Mouse (Mus musculus): ENCODE measurements around the gene Nfib. TPM values are rescaled to one million over a fixed set of nuclear protein-coding genes. Genes with fewer than 3 reads are reported as not detected.

Nfib gene
- polyA plus RNA-seq, 1 experiment, result 7.7 TPM

DNA sequence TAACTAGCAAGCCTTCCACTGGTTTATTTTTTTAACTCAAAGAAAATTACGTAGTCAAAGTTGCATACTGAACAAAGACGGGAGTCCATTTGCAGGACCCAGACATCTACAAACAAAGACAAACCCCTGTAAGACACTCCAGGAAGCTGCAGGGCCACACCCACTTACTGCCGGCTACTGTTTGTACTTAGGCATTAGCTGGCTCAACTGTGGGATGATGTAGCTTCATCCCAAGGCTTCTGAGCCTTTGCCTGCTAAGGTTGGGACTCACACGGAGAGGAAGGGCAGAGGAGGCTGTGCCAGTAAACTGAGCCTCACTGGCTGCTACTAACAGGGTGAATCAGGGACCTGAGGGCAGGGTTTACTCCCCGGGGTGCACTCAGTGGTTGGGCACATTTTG lies 305.0 kb downstream of the Nfib start:
- TF ChIP-seq TCF3 (IDR thresholded peaks at IDR 0.05; ENCODE audit: insufficient read length, low read depth), result no peak
- TF ChIP-seq MAX (IDR thresholded peaks at IDR 0.05; ENCODE audit: low read depth), result no peak
- peak; percentile 14 for TF ChIP-seq POLR2A (IDR thresholded peaks at IDR 0.05; ENCODE audit: insufficient read length, low read depth)
- peaks cover 48% of the 10 kb centered on the region for H3K79me2 ChIP-seq (ENCODE audit: control insufficient read depth, insufficient read depth)
- peak overlapping the region; percentile 86 for H3K4me2 ChIP-seq (ENCODE audit: low read depth)
- no peaks in the 10 kb centered on the region for H3K36me3 ChIP-seq (ENCODE audit: control insufficient read depth, insufficient read depth)
- H3K4me3 ChIP-seq, result peak overlapping the region; percentile 1
- no peak overlapping the region for H3ac ChIP-seq (ENCODE audit: control insufficient read depth, insufficient read length)
- H3K27me3 ChIP-seq (ENCODE audit: control insufficient read depth, insufficient read depth, insufficient read length), result no peaks in the 10 kb centered on the region

- peaks cover 43% of the 10 kb centered on the region for H3K79me2 ChIP-seq (ENCODE audit: control insufficient read depth, insufficient read depth)
- no peak overlapping the region for H3ac ChIP-seq (ENCODE audit: control insufficient read depth, insufficient read length)
- H3K4me2 ChIP-seq (ENCODE audit: low read depth), result peak overlapping the region; percentile 86
- H3K27me3 ChIP-seq (ENCODE audit: control insufficient read depth, insufficient read depth, insufficient read length), result no peaks in the 10 kb centered on the region
- TF ChIP-seq TCF12 (IDR thresholded peaks at IDR 0.05; ENCODE audit: insufficient read depth, poor library complexity, severe bottlenecking), result peak; percentile 21
- no peak for TF ChIP-seq REST (IDR thresholded peaks at IDR 0.05; ENCODE audit: insufficient read depth, insufficient read length)
- no peak for TF ChIP-seq SRF (IDR thresholded peaks at IDR 0.05; ENCODE audit: control insufficient read depth, insufficient read length, low read depth)
- peak; percentile 57 to 80 (median 58) for TF ChIP-seq MYOG (IDR thresholded peaks at IDR 0.05; ENCODE audit: control insufficient read depth in 1 of 3, insufficient read depth in 1 of 3, insufficient read length in 2 of 3, low read depth in 2 of 3)
- TF ChIP-seq MYOD1 (IDR thresholded peaks at IDR 0.05; ENCODE audit: control insufficient read depth in 1 of 3, insufficient read length in 2 of 3, low read depth in 2 of 3), result peak; percentile 1 to 86 (median 74)
- no peak for TF ChIP-seq E2F4 (IDR thresholded peaks at IDR 0.05; ENCODE audit: insufficient read depth)
- TF ChIP-seq USF1 (IDR thresholded peaks at IDR 0.05; ENCODE audit: low read depth), result no peak
- no peak for TF ChIP-seq POLR2AphosphoS2 (IDR thresholded peaks at IDR 0.05; ENCODE audit: insufficient read length, low read depth)
- TF ChIP-seq MAX (IDR thresholded peaks at IDR 0.05; ENCODE audit: low read depth), result no peak
- no peaks in the 10 kb centered on the region for H3K36me3 ChIP-seq (ENCODE audit: control insufficient read depth, insufficient read depth)
- H3K4me3 ChIP-seq, result peak overlapping the region; percentile 1
Observed at GRCm38 (mm10) chr4:82399406-82400380, 305.9 kb downstream of the Nfib start.

- Histone ChIP-seq H3ac (ENCODE audit: control insufficient read depth, insufficient read length) (no peak overlapping the region), H3K4me2 (ENCODE audit: low read depth) (no peak overlapping the region), H3K27me3 (ENCODE audit: control insufficient read depth, insufficient read depth, insufficient read length) (no peaks in the 10 kb centered on the region), H3K36me3 (ENCODE audit: control insufficient read depth, insufficient read depth) (no peaks in the 10 kb centered on the region), H3K79me2 (ENCODE audit: control insufficient read depth, insufficient read depth) (peaks cover 38% of the 10 kb centered on the region), H3K4me3 (no peak overlapping the region)
- no peak for TF ChIP-seq E2F4 (IDR thresholded peaks at IDR 0.05; ENCODE audit: insufficient read depth)
- no peak for TF ChIP-seq POLR2AphosphoS2 (IDR thresholded peaks at IDR 0.05; ENCODE audit: insufficient read length, low read depth)
- TF ChIP-seq REST (IDR thresholded peaks at IDR 0.05; ENCODE audit: insufficient read depth, insufficient read length), result no peak
- TF ChIP-seq TCF3 (IDR thresholded peaks at IDR 0.05; ENCODE audit: insufficient read length, low read depth), result no peak
- no peak for TF ChIP-seq POLR2A (IDR thresholded peaks at IDR 0.05; ENCODE audit: insufficient read length, low read depth)
- TF ChIP-seq MYOG (IDR thresholded peaks at IDR 0.05; ENCODE audit: control insufficient read depth in 1 of 3, insufficient read depth in 1 of 3, insufficient read length in 2 of 3, low read depth in 2 of 3), result no peak
- no peak for TF ChIP-seq MYOD1 (IDR thresholded peaks at IDR 0.05; ENCODE audit: control insufficient read depth in 1 of 3, insufficient read length in 2 of 3, low read depth in 2 of 3)
- TF ChIP-seq SRF (IDR thresholded peaks at IDR 0.05; ENCODE audit: control insufficient read depth, insufficient read length, low read depth), result no peak
- TF ChIP-seq CEBPB (IDR thresholded peaks at IDR 0.05; ENCODE audit: insufficient read depth, poor library complexity, severe bottlenecking), result no peak
- no peak for TF ChIP-seq MAX (IDR thresholded peaks at IDR 0.05; ENCODE audit: low read depth)
- TF ChIP-seq TCF12 (IDR thresholded peaks at IDR 0.05; ENCODE audit: insufficient read depth, poor library complexity, severe bottlenecking), result no peak
- TF ChIP-seq USF1 (IDR thresholded peaks at IDR 0.05; ENCODE audit: low read depth), result no peak
Observed at GRCm38 (mm10) chr4:82398282-82398681, 307.3 kb downstream of the Nfib start.

GRCm38 (mm10) chr4:82396805-82397204 lies 308.7 kb downstream of the Nfib start:
- H3K79me2 ChIP-seq (ENCODE audit: control insufficient read depth, insufficient read depth), result peaks cover 28% of the 10 kb centered on the region
- no peak overlapping the region for H3K4me2 ChIP-seq (ENCODE audit: low read depth)
- TF ChIP-seq MYOD1 (IDR thresholded peaks at IDR 0.05; ENCODE audit: control insufficient read depth in 1 of 3, insufficient read length in 2 of 3, low read depth in 2 of 3) (no peak), USF1 (IDR thresholded peaks at IDR 0.05; ENCODE audit: low read depth) (no peak), CEBPB (IDR thresholded peaks at IDR 0.05; ENCODE audit: insufficient read depth, poor library complexity, severe bottlenecking) (no peak), POLR2A (IDR thresholded peaks at IDR 0.05; ENCODE audit: insufficient read length, low read depth) (no peak), SRF (IDR thresholded peaks at IDR 0.05; ENCODE audit: control insufficient read depth, insufficient read length, low read depth) (no peak)
- H3ac ChIP-seq (ENCODE audit: control insufficient read depth, insufficient read length), result no peak overlapping the region
- no peaks in the 10 kb centered on the region for H3K27me3 ChIP-seq (ENCODE audit: control insufficient read depth, insufficient read depth, insufficient read length)
- no peak overlapping the region for H3K4me3 ChIP-seq
- H3K36me3 ChIP-seq (ENCODE audit: control insufficient read depth, insufficient read depth), result no peaks in the 10 kb centered on the region

DNA sequence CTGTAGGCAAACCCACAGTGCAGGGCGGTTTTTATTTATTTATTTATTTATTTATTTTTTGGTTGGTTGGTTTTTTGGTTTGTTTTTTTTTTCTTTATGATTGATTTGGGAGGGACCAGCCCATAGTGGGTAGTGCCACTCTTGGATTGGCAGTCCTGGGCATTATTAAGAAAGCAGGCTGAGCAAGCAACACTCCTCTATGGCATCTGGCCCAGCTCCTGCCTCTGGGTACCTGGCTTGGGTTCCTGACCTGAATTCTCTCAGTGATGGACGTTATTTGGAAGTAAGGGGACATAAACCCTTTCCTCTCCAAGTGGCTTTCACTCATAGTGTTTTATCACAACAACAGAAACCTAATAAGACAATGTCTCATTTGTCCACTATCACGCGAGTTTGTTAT lies 309.5 kb downstream of the Nfib start:
- Histone ChIP-seq H3K4me3 (no peak overlapping the region), H3K79me2 (ENCODE audit: control insufficient read depth, insufficient read depth) (peaks cover 24% of the 10 kb centered on the region), H3ac (ENCODE audit: control insufficient read depth, insufficient read length) (no peak overlapping the region), H3K4me2 (ENCODE audit: low read depth) (no peak overlapping the region), H3K27me3 (ENCODE audit: control insufficient read depth, insufficient read depth, insufficient read length) (no peaks in the 10 kb centered on the region), H3K36me3 (ENCODE audit: control insufficient read depth, insufficient read depth) (no peaks in the 10 kb centered on the region)
- no peak for TF ChIP-seq POLR2AphosphoS2 (IDR thresholded peaks at IDR 0.05; ENCODE audit: insufficient read length, low read depth)
- TF ChIP-seq MYOD1 (IDR thresholded peaks at IDR 0.05; ENCODE audit: control insufficient read depth in 1 of 3, insufficient read length in 2 of 3, low read depth in 2 of 3), result no peak
- TF ChIP-seq E2F4 (IDR thresholded peaks at IDR 0.05; ENCODE audit: insufficient read depth), result no peak
- no peak for TF ChIP-seq TCF3 (IDR thresholded peaks at IDR 0.05; ENCODE audit: insufficient read length, low read depth)
- TF ChIP-seq MYOG (IDR thresholded peaks at IDR 0.05; ENCODE audit: control insufficient read depth in 1 of 3, insufficient read depth in 1 of 3, insufficient read length in 2 of 3, low read depth in 2 of 3), result no peak
- TF ChIP-seq REST (IDR thresholded peaks at IDR 0.05; ENCODE audit: insufficient read depth, insufficient read length), result no peak
- TF ChIP-seq POLR2A (IDR thresholded peaks at IDR 0.05; ENCODE audit: insufficient read length, low read depth), result no peak
- no peak for TF ChIP-seq SRF (IDR thresholded peaks at IDR 0.05; ENCODE audit: control insufficient read depth, insufficient read length, low read depth)
- no peak for TF ChIP-seq MAX (IDR thresholded peaks at IDR 0.05; ENCODE audit: low read depth)

All from myocyte (in vitro differentiated cells).